Mouse (Mus musculus) limb, embryonic 13.5 days (tissue): Measurements from ENCODE around the gene Mprip. TPM values are rescaled to one million over a fixed set of nuclear protein-coding genes. Genes with fewer than 3 reads are reported as not detected.

Experiments used
- ATAC-seq: fragments of 200-750 bp; cut with Nextera tagmentation; 2 replicates; pipeline ENCODE4 v1.8.0; 2017; ENCODE audit warnings: low read depth, moderate number of reproducible peaks, moderate TSS enrichment; ENCODE audit not compliant: low FRiP score
- H3K27ac ChIP-seq: fragments of 300-500 bp; sonication (generic); 2 replicates; pipeline ENCODE4 v1.5.1; 2015; ENCODE audit warnings: inconsistent platforms, mild to moderate bottlenecking, moderate library complexity
- H3K27me3 ChIP-seq: fragments of 300-500 bp; sonication (generic); 2 replicates; pipeline ENCODE4 v1.6.1; 2015; ENCODE audit warnings: mild to moderate bottlenecking, inconsistent platforms
- H3K36me3 ChIP-seq: fragments of 300-500 bp; sonication (generic); 2 replicates; pipeline ENCODE4 v1.6.1; 2015; ENCODE audit warnings: inconsistent platforms, mild to moderate bottlenecking, moderate library complexity
- H3K4me1 ChIP-seq: fragments of 300-500 bp; sonication (generic); 2 replicates; pipeline ENCODE4 v1.6.1; 2015; ENCODE audit warnings: inconsistent platforms
- H3K4me2 ChIP-seq: fragments of 300-500 bp; sonication (generic); replicated peaks from 2 replicates; pipeline ENCODE4 v1.6.1; 2015; ENCODE audit warnings: inconsistent platforms, mild to moderate bottlenecking, moderate library complexity
- H3K4me3 ChIP-seq: fragments of 300-500 bp; sonication (generic); 2 replicates; pipeline ENCODE4 v1.5.1; 2015; ENCODE audit warnings: moderate library complexity, mild to moderate bottlenecking, inconsistent platforms
- H3K9ac ChIP-seq: fragments of 300-500 bp; sonication (generic); 2 replicates; pipeline ENCODE4 v1.6.1; 2015; ENCODE audit warnings: mild to moderate bottlenecking, inconsistent platforms
- H3K9me3 ChIP-seq: fragments of 300-500 bp; sonication (generic); 2 replicates; pipeline ENCODE4 v1.6.1; 2016; ENCODE audit warnings: inconsistent platforms
- WGBS: fragments of 180-500 bp; shearing (Covaris S2); methylation state at CpG from one replicate; pipeline ENCODE4 v1.1.7; 2015; 5-methylcytosine and 5-hydroxymethylcytosine counted together
- polyA plus RNA-seq: library from polyadenylated mRNA; unstranded; fragments of >200 nt; fragmentation: Nextera tagmentation; extraction: Ambion mirVana; gene quantifications from 2 replicates; pipeline ENCODE4 v1.2.1, GENCODE M21; 2015

Mprip gene
- polyA plus RNA-seq, 1 experiment from 2014 or later: 40.7 TPM

- Histone ChIP-seq H3K4me2 (no peak overlapping the region), H3K4me3 (no peak overlapping the region), H3K27me3 (no peaks in the 10 kb centered on the region), H3K4me1 (0 out of 2 replicates have a peak, but pooled peaks cover 5% of the 10 kb centered on the region), H3K9ac (no peak overlapping the region), H3K27ac (no peak overlapping the region), H3K36me3 (no peaks in the 10 kb centered on the region), H3K9me3 (peaks cover 3% of the 10 kb centered on the region; the same call in 1 of the 2 replicates)
- WGBS: 62% methylated on average over 9 of the region's 9 CpGs
- no peak for ATAC-seq
Measured at GRCm38 (mm10) chr11:59635251-59635795, 25.8 kb upstream of the Mprip start.

- no peak overlapping the region for H3K27ac ChIP-seq
- H3K4me2 ChIP-seq: no peak overlapping the region
- H3K9me3 ChIP-seq: peaks cover 3% of the 10 kb centered on the region; the same call in 1 of the 2 replicates
- ATAC-seq: no peak
- H3K27me3 ChIP-seq: no peaks in the 10 kb centered on the region
- H3K9ac ChIP-seq: no peak overlapping the region
- H3K4me1 ChIP-seq: 0 out of 2 replicates have a peak, but pooled peaks cover 5% of the 10 kb centered on the region
- H3K36me3 ChIP-seq: no peaks in the 10 kb centered on the region
- 79% methylated on average over 12 of the region's 12 CpGs for WGBS
- H3K4me3 ChIP-seq: no peak overlapping the region
Measured at GRCm38 (mm10) chr11:59635821-59636694, 25.0 kb upstream of the Mprip start.

- Histone ChIP-seq H3K4me3 (no peak overlapping the region), H3K4me2 (no peak overlapping the region), H3K4me1 (0 out of 2 replicates have a peak, but pooled peaks cover 5% of the 10 kb centered on the region), H3K9ac (no peak overlapping the region), H3K36me3 (no peaks in the 10 kb centered on the region), H3K27ac (no peak overlapping the region), H3K27me3 (no peaks in the 10 kb centered on the region), H3K9me3 (peaks cover 3% of the 10 kb centered on the region; the same call in 1 of the 2 replicates)
- 76% methylated on average over 7 of the region's 7 CpGs for WGBS
- ATAC-seq: no peak
Measured at GRCm38 (mm10) chr11:59636695-59637414, 24.2 kb upstream of the Mprip start.

- Histone ChIP-seq H3K27me3 (no peaks in the 10 kb centered on the region), H3K9me3 (peaks cover 3% of the 10 kb centered on the region; the same call in 1 of the 2 replicates), H3K27ac (no peak overlapping the region), H3K4me1 (peaks cover 7% of the 10 kb centered on the region; the same call in 1 of the 2 replicates), H3K4me3 (no peak overlapping the region), H3K4me2 (no peak overlapping the region), H3K9ac (no peak overlapping the region), H3K36me3 (no peaks in the 10 kb centered on the region)
- ATAC-seq: no peak
- 67% methylated on average over 4 of the region's 4 CpGs for WGBS
Measured at GRCm38 (mm10) chr11:59639957-59640643, 21.0 kb upstream of the Mprip start.

- H3K27me3 ChIP-seq: no peaks in the 10 kb centered on the region
- no peak overlapping the region for H3K9ac ChIP-seq
- H3K4me1 ChIP-seq: peaks cover 5% of the 10 kb centered on the region; the same call in 1 of the 2 replicates
- no peak for ATAC-seq
- 66% methylated on average over 5 of the region's 5 CpGs for WGBS
- no peaks in the 10 kb centered on the region for H3K36me3 ChIP-seq
- no peak overlapping the region for H3K4me3 ChIP-seq
- H3K27ac ChIP-seq: no peak overlapping the region
- no peak overlapping the region for H3K4me2 ChIP-seq
- peaks cover 3% of the 10 kb centered on the region; the same call in 1 of the 2 replicates for H3K9me3 ChIP-seq
Measured at GRCm38 (mm10) chr11:59641227-59641626, 19.9 kb upstream of the Mprip start.

- no peak overlapping the region for H3K4me3 ChIP-seq
- H3K27ac ChIP-seq: no peak overlapping the region
- peaks cover 3% of the 10 kb centered on the region; the same call in 1 of the 2 replicates for H3K9me3 ChIP-seq
- no peak for ATAC-seq
- no peaks in the 10 kb centered on the region for H3K36me3 ChIP-seq
- 85% methylated on average over 8 of the region's 8 CpGs for WGBS
- no peak overlapping the region for H3K9ac ChIP-seq
- H3K27me3 ChIP-seq: no peaks in the 10 kb centered on the region
- peaks cover 5% of the 10 kb centered on the region; the same call in 1 of the 2 replicates for H3K4me1 ChIP-seq
- H3K4me2 ChIP-seq: no peak overlapping the region
Measured at GRCm38 (mm10) chr11:59642420-59642819, 18.7 kb upstream of the Mprip start.

GRCm38 (mm10) chr11:59645036-59645435 is 16.1 kb upstream of the Mprip start:
- H3K27ac ChIP-seq: no peak overlapping the region
- H3K4me3 ChIP-seq: no peak overlapping the region
- H3K36me3 ChIP-seq: no peaks in the 10 kb centered on the region
- H3K9me3 ChIP-seq: no peaks in the 10 kb centered on the region
- no peak overlapping the region for H3K4me2 ChIP-seq
- ATAC-seq: no peak
- peaks cover 5% of the 10 kb centered on the region; the same call in 1 of the 2 replicates for H3K4me1 ChIP-seq
- no peak overlapping the region for H3K9ac ChIP-seq
- no peaks in the 10 kb centered on the region for H3K27me3 ChIP-seq
- WGBS: 54% methylated on average over 7 of the region's 7 CpGs

GRCm38 (mm10) chr11:59649058-59649457 is 12.0 kb upstream of the Mprip start:
- Histone ChIP-seq H3K27me3 (no peaks in the 10 kb centered on the region), H3K36me3 (no peaks in the 10 kb centered on the region), H3K9ac (no peak overlapping the region), H3K4me3 (no peak overlapping the region), H3K4me2 (no peak overlapping the region), H3K27ac (no peak overlapping the region), H3K9me3 (no peaks in the 10 kb centered on the region), H3K4me1 (peaks cover 5% of the 10 kb centered on the region; the same call in 1 of the 2 replicates)
- WGBS: 77% methylated on average over 4 of the region's 4 CpGs
- ATAC-seq: no peak

- ATAC-seq: no peak
- Histone ChIP-seq H3K9me3 (no peaks in the 10 kb centered on the region), H3K4me2 (no peak overlapping the region), H3K4me3 (no peak overlapping the region), H3K27ac (no peak overlapping the region), H3K36me3 (no peaks in the 10 kb centered on the region), H3K27me3 (no peaks in the 10 kb centered on the region), H3K9ac (no peak overlapping the region), H3K4me1 (0 out of 2 replicates have a peak, but pooled peaks cover 6% of the 10 kb centered on the region)
- 83% methylated on average over 2 of the region's 2 CpGs for WGBS
Measured at GRCm38 (mm10) chr11:59653003-59653402, 8.1 kb upstream of the Mprip start.

GRCm38 (mm10) chr11:59653547-59653946 is 7.6 kb upstream of the Mprip start:
- H3K9me3 ChIP-seq: no peaks in the 10 kb centered on the region
- no peaks in the 10 kb centered on the region for H3K27me3 ChIP-seq
- H3K27ac ChIP-seq: no peak overlapping the region
- no peaks in the 10 kb centered on the region for H3K36me3 ChIP-seq
- no peak overlapping the region for H3K9ac ChIP-seq
- H3K4me1 ChIP-seq: 0 out of 2 replicates have a peak, but pooled peaks cover 6% of the 10 kb centered on the region
- WGBS: 87% methylated on average over 2 of the region's 2 CpGs
- no peak overlapping the region for H3K4me3 ChIP-seq
- ATAC-seq: no peak
- no peak overlapping the region for H3K4me2 ChIP-seq

GRCm38 (mm10) chr11:59655337-59655736 is 5.8 kb upstream of the Mprip start:
- no peaks in the 10 kb centered on the region for H3K36me3 ChIP-seq
- H3K9me3 ChIP-seq: no peaks in the 10 kb centered on the region
- H3K4me1 ChIP-seq: 0 out of 2 replicates have a peak, but pooled peaks cover 6% of the 10 kb centered on the region
- H3K9ac ChIP-seq: no peak overlapping the region
- H3K27ac ChIP-seq: no peak overlapping the region
- H3K4me3 ChIP-seq: no peak overlapping the region
- no peak for ATAC-seq
- no peaks in the 10 kb centered on the region for H3K27me3 ChIP-seq
- H3K4me2 ChIP-seq: no peak overlapping the region
- 52% methylated on average over 5 of the region's 5 CpGs for WGBS
